Mouse (Mus musculus) liver, postnatal 0 days (tissue): ENCODE measurements at regions not wholly inside any gene's neighbourhood (a gene's known extent, or its start where the extent isn't known, plus 50 kb on each side); places are given as distances from the start of the nearest gene placed in this dataset.

Experiments
- CTCF ChIP-seq: sonication (generic); IDR thresholded peaks from 2 replicates; pipeline ENCODE4 v1.5.1; 2016; ENCODE audit warnings: antibody characterized with exemption, low read depth
- EP300 ChIP-seq: IDR thresholded peaks from 2 replicates; pipeline ENCODE4 v1.6.1; 2016; ENCODE audit warnings: antibody characterized with exemption, low read depth, mild to moderate bottlenecking

DNA sequence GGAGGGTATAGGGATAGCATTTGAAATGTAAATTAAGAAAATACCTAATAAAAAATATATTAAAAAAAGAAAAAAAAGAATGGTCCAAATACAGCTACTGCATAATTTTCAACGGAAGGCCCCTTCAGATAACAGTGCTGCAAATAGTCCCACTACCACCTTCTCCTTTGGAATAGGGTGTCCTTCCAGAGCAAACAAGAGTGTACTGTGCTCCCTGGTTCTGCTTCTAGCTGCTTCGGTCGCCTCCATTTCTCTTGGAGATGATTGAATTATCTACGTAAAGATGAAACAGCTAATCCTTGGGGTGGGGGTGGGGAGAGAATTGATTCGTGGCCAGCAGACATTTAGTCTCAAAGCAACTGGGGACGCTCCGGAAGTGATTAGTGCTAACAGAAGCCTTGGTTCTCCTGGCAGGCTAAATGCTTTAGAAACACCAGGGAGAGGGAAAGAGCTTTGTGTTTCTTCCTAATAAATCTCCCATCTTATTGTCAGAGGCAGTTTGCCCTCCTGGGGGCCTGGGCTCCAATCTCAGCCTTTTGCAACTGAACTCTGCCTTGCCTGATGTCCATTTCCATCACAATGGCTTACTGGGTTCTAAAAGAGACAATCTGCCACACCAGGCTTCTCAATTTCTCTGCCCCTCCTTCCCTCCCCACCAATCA lies 184.5 kb upstream of the Tbl1xr1 start:
- no peak for TF ChIP-seq CTCF
- no peak for TF ChIP-seq EP300
